In genomic region chr15:88917126-88917525, GRCm38 (mm10) we compare ENCODE assay signal across 40 mouse cellular contexts. TPM values are rescaled to one million over a fixed set of nuclear protein-coding genes. Genes with fewer than 3 reads are reported as not detected.
"Had no signal": no experiment of that assay in that cellular context is flagged by ENCODE, and none has a peak within 500 bp of the region (broad histone marks: within the 10 kb centered on the region; RNA-seq: fewer than 3 reads in every experiment).

No protein-coding gene starts in this region.

- DNase-seq: left cerebral cortex, postnatal 4 days; liver; liver, embryonic 13.5 days; lung, adult 18-20 months; lung, adult 2 months; lung, embryonic 14.5 days; lung, postnatal 10 days; lung, postnatal 14 days; lung, postnatal 36 days; midbrain, embryonic 14.5 days had no signal

- H3K36me3 ChIP-seq: limb, embryonic 10.5 days; limb, embryonic 12.5 days; limb, embryonic 13.5 days; limb, embryonic 15.5 days; liver, embryonic 12.5 days; liver, embryonic 13.5 days; liver, embryonic 15.5 days; lung, embryonic 15.5 days; midbrain, embryonic 10.5 days; midbrain, embryonic 12.5 days; midbrain, embryonic 13.5 days; midbrain, embryonic 15.5 days; neural tube, embryonic 12.5 days had no signal

- H3K27me3 ChIP-seq: limb, embryonic 12.5 days; limb, embryonic 13.5 days; limb, embryonic 15.5 days; liver, embryonic 12.5 days; liver, embryonic 13.5 days; liver, embryonic 15.5 days; lung, embryonic 15.5 days; midbrain, embryonic 12.5 days; midbrain, embryonic 13.5 days; midbrain, embryonic 15.5 days; neural tube, embryonic 12.5 days had no signal

- H3K4me1 ChIP-seq: limb, embryonic 10.5 days; limb, embryonic 12.5 days; limb, embryonic 13.5 days; liver, embryonic 12.5 days; liver, embryonic 15.5 days; lung, embryonic 15.5 days; megakaryocyte, embryonic 14.5 days; midbrain, embryonic 10.5 days; neural tube, embryonic 12.5 days had no signal

- ATAC-seq: liver, embryonic 12.5 days; lung, postnatal 0 days; midbrain, embryonic 13.5 days; midbrain, embryonic 15.5 days; midbrain, embryonic 16.5 days had no signal

- H3K4me3 ChIP-seq: limb, embryonic 10.5 days; limb, embryonic 12.5 days; limb, embryonic 13.5 days; limb, embryonic 15.5 days; liver, embryonic 12.5 days; liver, embryonic 13.5 days; liver, embryonic 15.5 days; lung, embryonic 15.5 days; megakaryocyte, embryonic 14.5 days; midbrain, embryonic 10.5 days; midbrain, embryonic 12.5 days; midbrain, embryonic 13.5 days; midbrain, embryonic 15.5 days; myocyte; neural tube, embryonic 12.5 days had no signal

- H3K9me3 ChIP-seq: limb, embryonic 10.5 days; limb, embryonic 12.5 days; limb, embryonic 13.5 days; limb, embryonic 15.5 days; liver, embryonic 12.5 days; liver, embryonic 13.5 days; liver, embryonic 15.5 days; lung, embryonic 15.5 days; megakaryocyte, embryonic 14.5 days; midbrain, embryonic 10.5 days; midbrain, embryonic 12.5 days; midbrain, embryonic 13.5 days; midbrain, embryonic 15.5 days; neural tube, embryonic 12.5 days had no signal

RNA-seq across cellular contexts. Expression of gene Ttll8, which starts 37.1 kb away (rescaled TPM):
- total RNA-seq: megakaryocyte progenitor cell, adult 5-6 weeks; megakaryocyte, adult 5-6 weeks; megakaryocyte-erythroid progenitor cell, adult 5-6 weeks; midbrain, postnatal 0 days; monocyte, adult 5-6 weeks had no signal
- polyA plus RNA-seq: limb, embryonic 10.5 days; limb, embryonic 11.5 days; limb, embryonic 12.5 days; limb, embryonic 13.5 days; limb, embryonic 15.5 days; liver, embryonic 11.5 days; liver, embryonic 12.5 days; liver, embryonic 13.5 days; liver, embryonic 14.5 days; liver, embryonic 15.5 days; liver, embryonic 16.5 days; liver, postnatal 0 days; lung, embryonic 14.5 days; lung, embryonic 15.5 days; lung, embryonic 16.5 days; macrophage; midbrain, embryonic 10.5 days; midbrain, embryonic 11.5 days; midbrain, embryonic 12.5 days; midbrain, embryonic 13.5 days; midbrain, embryonic 14.5 days; myocyte; neural tube, embryonic 11.5 days; neural tube, embryonic 12.5 days had no signal
